In the genomic region with DNA sequence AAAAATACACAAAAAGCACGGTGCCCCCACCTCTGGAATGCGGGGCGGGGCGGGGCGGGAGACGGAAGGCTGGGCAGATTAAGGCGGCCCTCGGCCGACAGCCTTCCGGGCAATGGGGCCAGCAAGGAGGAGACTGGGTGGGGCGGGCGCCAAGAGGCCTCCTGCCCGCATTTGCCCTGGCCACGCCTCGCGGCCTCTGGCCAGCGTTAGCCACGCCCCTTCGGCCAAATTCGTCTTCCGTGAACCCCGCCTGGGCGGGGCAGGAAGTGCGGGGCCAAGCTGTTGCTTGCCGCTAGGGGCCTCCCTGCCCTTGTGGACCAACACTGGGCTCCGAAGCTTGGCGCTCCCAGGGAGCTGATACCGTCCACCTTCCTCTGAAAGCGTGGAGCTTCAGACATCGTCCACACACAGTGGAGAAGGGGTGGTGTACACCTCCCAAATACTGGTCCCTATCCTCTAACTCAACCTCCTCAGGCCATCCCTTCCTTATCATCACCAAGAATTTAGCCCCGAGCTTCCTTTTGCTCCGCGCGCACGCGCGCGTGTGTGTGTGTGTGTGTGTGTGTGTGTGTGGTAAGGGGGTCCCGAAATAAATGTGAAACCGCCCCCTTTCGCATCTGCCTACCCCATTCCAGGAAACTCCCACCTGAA, we compare ENCODE assay signal across 1 mouse cellular context.
TF ChIP-seq lines count a peak whose summit lies in the region.

No protein-coding gene starts in this region.

TF ChIP-seq in CH12.LX, 34 proteins besides CTCF, POLR2A, EP300 and RAD21:
- 0 out of 2 replicates have a peak, but pooled peaks have one; percentile 6 for TF ChIP-seq NELFE (IDR thresholded peaks at IDR 0.05; ENCODE audit: low read depth, low read length)
- TF ChIP-seq JUN (IDR thresholded peaks at IDR 0.05; ENCODE audit: insufficient read depth, low read depth, low read length) = no peak
- peak; percentile 87 for TF ChIP-seq POLR2AphosphoS2 (IDR thresholded peaks at IDR 0.05; ENCODE audit: low read depth, low read length)
- TF ChIP-seq MAX (IDR thresholded peaks at IDR 0.05; ENCODE audit: low read length) = no peak; the same call in 1 of the 2 replicates
- no peak for TF ChIP-seq ETS1 (conservative IDR thresholded peaks at IDR 0.05; ENCODE audit: low read depth, low read length)
- TF ChIP-seq SMC3 (IDR thresholded peaks at IDR 0.05; ENCODE audit: low read depth, low read length) = peak; percentile 47
- no peak for TF ChIP-seq PAX5 (IDR thresholded peaks at IDR 0.05; ENCODE audit: low read length)
- no peak for TF ChIP-seq CHD2 (IDR thresholded peaks at IDR 0.05; ENCODE audit: low read length)
- TF ChIP-seq IRF4 (IDR thresholded peaks at IDR 0.05; ENCODE audit: low read depth, low read length) = peak; percentile 8
- peak; percentile 96 for TF ChIP-seq ELF1 (IDR thresholded peaks at IDR 0.05; ENCODE audit: low read depth, low read length)
- TF ChIP-seq KAT2A (IDR thresholded peaks at IDR 0.05; ENCODE audit: insufficient replicate concordance, low read length) = no peak
- TF ChIP-seq HCFC1 (IDR thresholded peaks at IDR 0.05; ENCODE audit: low read depth, low read length) = peak; percentile 64
- TF ChIP-seq USF2 (conservative IDR thresholded peaks at IDR 0.05; ENCODE audit: low read depth, low read length) = no peak
- TF ChIP-seq MAZ (IDR thresholded peaks at IDR 0.05; ENCODE audit: low read depth, low read length) = peak; percentile 94
- TF ChIP-seq BHLHE40 (IDR thresholded peaks at IDR 0.05; ENCODE audit: low read depth, low read length) = no peak
- peak; percentile 67; the same call in 1 of the 2 replicates for TF ChIP-seq MXI1 (IDR thresholded peaks at IDR 0.05; ENCODE audit: low read depth, low read length)
- 0 out of 2 replicates have a peak, but pooled peaks have one; percentile 29 for TF ChIP-seq SIN3A (IDR thresholded peaks at IDR 0.05; ENCODE audit: low read length)
- TF ChIP-seq RCOR1 (conservative IDR thresholded peaks at IDR 0.05; ENCODE audit: low read depth, low read length) = no peak
- peak; percentile 82 for TF ChIP-seq NRF1 (IDR thresholded peaks at IDR 0.05; ENCODE audit: low read depth, low read length)
- peak; percentile 76; the same call in 1 of the 2 replicates for TF ChIP-seq TBP (conservative IDR thresholded peaks at IDR 0.05; ENCODE audit: low read depth, low read length)
- TF ChIP-seq MEF2A (IDR thresholded peaks at IDR 0.05; ENCODE audit: borderline replicate concordance, low read depth, low read length) = peak; percentile 77; the same call in 1 of the 2 replicates
- 0 out of 2 replicates have a peak, but pooled peaks have one; percentile 2 for TF ChIP-seq MYC (IDR thresholded peaks at IDR 0.05; ENCODE audit: low read depth, low read length)
- TF ChIP-seq ZMIZ1 (IDR thresholded peaks at IDR 0.05; ENCODE audit: low read depth, low read length) = peak; percentile 69; the same call in 1 of the 2 replicates
- peak; percentile 33; the same call in 1 of the 2 replicates for TF ChIP-seq UBTF (IDR thresholded peaks at IDR 0.05; ENCODE audit: low read depth, low read length)
- peak; percentile 73 for TF ChIP-seq TCF12 (IDR thresholded peaks at IDR 0.05; ENCODE audit: low read depth, low read length)
